Mouse (Mus musculus) neural tube, embryonic 14.5 days (tissue): ENCODE data around the gene Gm813. TPM values are rescaled to one million over a fixed set of nuclear protein-coding genes. Genes with fewer than 3 reads are reported as not detected.

Experiments used
- ATAC-seq: fragments of 200-750 bp; cut with Nextera tagmentation; 2 replicates; pipeline ENCODE4 v1.8.0; 2017; ENCODE audit warnings: low read depth, mild to moderate bottlenecking, moderate TSS enrichment, moderate library complexity
- H3K27ac ChIP-seq: fragments of 300-500 bp; sonication (generic); 2 replicates; pipeline ENCODE4 v1.5.1; 2014; ENCODE audit warnings: low read depth, mild to moderate bottlenecking, control low read depth, low read length, moderate library complexity, mixed read lengths
- H3K27me3 ChIP-seq: fragments of 300-500 bp; sonication (generic); 2 replicates; pipeline ENCODE4 v1.6.1; 2014; ENCODE audit warnings: low read length; ENCODE audit not compliant: control insufficient read depth, insufficient read depth
- H3K36me3 ChIP-seq: fragments of 300-500 bp; sonication (generic); 2 replicates; pipeline ENCODE4 v1.6.1; 2014; ENCODE audit warnings: low read length, mixed read lengths; ENCODE audit not compliant: control insufficient read depth, insufficient read depth
- H3K4me1 ChIP-seq: fragments of 300-500 bp; sonication (generic); 2 replicates; pipeline ENCODE4 v1.6.1; 2014; ENCODE audit warnings: low read length; ENCODE audit not compliant: control insufficient read depth, insufficient read depth
- H3K4me2 ChIP-seq: fragments of 300-500 bp; sonication (generic); 2 replicates; pipeline ENCODE4 v1.6.1; 2014; ENCODE audit warnings: mild to moderate bottlenecking, low read depth, low read length, control low read depth
- H3K4me3 ChIP-seq: fragments of 300-500 bp; sonication (generic); 2 replicates; pipeline ENCODE4 v1.5.1; 2014; ENCODE audit warnings: low read depth, low read length, control low read depth, mixed read lengths
- H3K9ac ChIP-seq: fragments of 300-500 bp; sonication (generic); replicated peaks from 2 replicates; pipeline ENCODE4 v1.6.1; 2014; ENCODE audit warnings: low read depth, mild to moderate bottlenecking, control low read depth, low read length, mixed read lengths
- H3K9me3 ChIP-seq: fragments of 300-500 bp; sonication (generic); 2 replicates; pipeline ENCODE4 v1.6.1; 2016; ENCODE audit warnings: low read length; ENCODE audit not compliant: control insufficient read depth
- WGBS: fragments of 180-500 bp; shearing (Covaris S2); extraction: QIAGEN DNeasy Blood & Tissue Kit; methylation state at CpG from one replicate; pipeline ENCODE4 v1.1.7; 2014; 5-methylcytosine and 5-hydroxymethylcytosine counted together
- polyA plus RNA-seq: library from polyadenylated mRNA; unstranded; fragments of >200 nt; fragmentation: Nextera tagmentation; extraction: Ambion mirVana; gene quantifications from 2 replicates; pipeline ENCODE4 v1.2.1, GENCODE M21; 2014

Gm813 gene
- polyA plus RNA-seq, 1 experiment from 2014 or later: not detected

- H3K9ac ChIP-seq: no peak overlapping the region
- no peaks in the 10 kb centered on the region for H3K36me3 ChIP-seq
- no peak overlapping the region for H3K4me3 ChIP-seq
- H3K9me3 ChIP-seq: no peaks in the 10 kb centered on the region
- no peak overlapping the region for H3K27ac ChIP-seq
- H3K27me3 ChIP-seq: no peaks in the 10 kb centered on the region
- no peak for ATAC-seq
- H3K4me2 ChIP-seq: no peak overlapping the region
- no peaks in the 10 kb centered on the region for H3K4me1 ChIP-seq
- 91% methylated on average over 6 of the region's 6 CpGs for WGBS
Observed at GRCm38 (mm10) chr16:58573949-58574722, 42.6 kb downstream of the Gm813 start.

- H3K4me3 ChIP-seq: no peak overlapping the region
- H3K9ac ChIP-seq: no peak overlapping the region
- ATAC-seq: no peak
- H3K27me3 ChIP-seq: no peaks in the 10 kb centered on the region
- no peak overlapping the region for H3K27ac ChIP-seq
- no peak overlapping the region for H3K4me2 ChIP-seq
- no peaks in the 10 kb centered on the region for H3K4me1 ChIP-seq
- H3K9me3 ChIP-seq: no peaks in the 10 kb centered on the region
- H3K36me3 ChIP-seq: no peaks in the 10 kb centered on the region
Observed at GRCm38 (mm10) chr16:58570694-58571264, 46.0 kb downstream of the Gm813 start.

Other genes with a start within 250 kb of the Gm813 start
- 9.7 and 10.2 TPM in 2 replicates for gene Dcbld2, start 208.5 kb downstream of the Gm813 start, polyA plus RNA-seq
- gene St3gal6, start 92.7 kb downstream of the Gm813 start, polyA plus RNA-seq: 6.3 and 8.3 TPM in 2 replicates
- gene E330017A01Rik, start 21.8 kb upstream of the Gm813 start, polyA plus RNA-seq: not detected in 2 replicates
- 16.5 and 17.0 TPM in 2 replicates for gene Cpox, start 53.3 kb upstream of the Gm813 start, polyA plus RNA-seq
- 0.21 TPM in 1 of 2 replicates, not detected in the other for gene Gpr15, start 102.1 kb upstream of the Gm813 start, polyA plus RNA-seq
- gene Cldnd1, start 110.9 kb upstream of the Gm813 start, polyA plus RNA-seq: 146 and 147 TPM in 2 replicates
- not detected in 2 replicates for gene Olfr172, start 146.2 kb upstream of the Gm813 start, polyA plus RNA-seq
- not detected in 2 replicates for gene Olfr173, start 183.3 kb upstream of the Gm813 start, polyA plus RNA-seq
- not detected in 2 replicates for gene Olfr175-ps1, start 209.8 kb upstream of the Gm813 start, polyA plus RNA-seq